Mouse (Mus musculus): ENCODE results near the gene Cdhr3. TPM values are rescaled to one million over a fixed set of nuclear protein-coding genes. Genes with fewer than 3 reads are reported as not detected.

Cdhr3 gene
- total and polyA plus RNA-seq, 3 experiments = 0.09 to 1.3 TPM; not detected in 1

GRCm38 (mm10) chr12:33071901-33072672, 20.6 kb downstream of the Cdhr3 start:
- dilution Hi-C loops (cut with MboI; ENCODE audit: extremely low pct_ligation_motif_present, extremely low pct_unique_long_range_greater_than_20kb, low sequenced_read_pairs) = no loop called here
- Histone ChIP-seq H3K79me2 (replicated peaks; ENCODE audit: control insufficient read depth, extremely low read depth, insufficient read depth, poor library complexity, severe bottlenecking) (no peaks in the 10 kb centered on the region), H3K27ac (ENCODE audit: insufficient read depth, low read depth) (no peak overlapping the region), H3K9ac (ENCODE audit: insufficient read depth, low read depth) (no peak overlapping the region), H3K36me3 (replicated peaks in 1 of 2; ENCODE audit: control insufficient read depth in 1 of 2, insufficient read depth in 1 of 2, low read length in 1 of 2) (no peaks in the 10 kb centered on the region), H3K27me3 (replicated peaks) (no peaks in the 10 kb centered on the region), H3K4me2 (ENCODE audit: insufficient read depth, low read depth, poor library complexity, severe bottlenecking) (no peak overlapping the region), H3K4me1 (ENCODE audit: control insufficient read depth in 1 of 2, insufficient read depth in 2 of 2) (no peaks in the 10 kb centered on the region), H3K4me3 (replicated peaks in 1 of 3; ENCODE audit: low read depth in 2 of 3, low read length in 2 of 3, poor library complexity in 1 of 3) (no peak overlapping the region), H3K9me3 (replicated peaks; ENCODE audit: low read length) (peaks cover 2% of the 10 kb centered on the region)
- in situ Hi-C loops (cut with MboI; ENCODE audit: low pct_ligation_motif_present, low pct_unique_long_range_greater_than_20kb, low sequenced_read_pairs) = no loop called here
- TF ChIP-seq SMC3 (IDR thresholded peaks at IDR 0.05; ENCODE audit: low read depth, low read length) (no peak), NELFE (IDR thresholded peaks at IDR 0.05; ENCODE audit: low read depth, low read length) (no peak), UBTF (IDR thresholded peaks at IDR 0.05; ENCODE audit: low read depth, low read length) (no peak), PAX5 (IDR thresholded peaks at IDR 0.05; ENCODE audit: low read length) (no peak), RAD21 (IDR thresholded peaks at IDR 0.05; ENCODE audit: low read depth, low read length) (no peak), CHD1 (IDR thresholded peaks at IDR 0.05; ENCODE audit: low read depth, low read length) (no peak), POLR2A (IDR thresholded peaks at IDR 0.05; ENCODE audit: low read depth, low read length) (no peak), POLR2AphosphoS2 (IDR thresholded peaks at IDR 0.05; ENCODE audit: low read depth, low read length) (no peak), BHLHE40 (IDR thresholded peaks at IDR 0.05; ENCODE audit: low read depth, low read length) (no peak), CTCF (conservative IDR thresholded peaks at IDR 0.05 in 1 of 2, IDR thresholded peaks at IDR 0.05 in 1 of 2; ENCODE audit: low read depth in 2 of 2, low read length in 2 of 2) (no peak), JUND (conservative IDR thresholded peaks at IDR 0.05; ENCODE audit: low read depth, low read length) (no peak), KAT2A (IDR thresholded peaks at IDR 0.05; ENCODE audit: insufficient replicate concordance, low read length) (no peak), TCF12 (IDR thresholded peaks at IDR 0.05; ENCODE audit: low read depth, low read length) (no peak), TBP (conservative IDR thresholded peaks at IDR 0.05; ENCODE audit: low read depth, low read length) (no peak), ZC3H11A (IDR thresholded peaks at IDR 0.05; ENCODE audit: low read depth, low read length) (no peak), MAFK (IDR thresholded peaks at IDR 0.05; ENCODE audit: insufficient replicate concordance, low read length) (no peak), ZKSCAN1 (IDR thresholded peaks at IDR 0.05; ENCODE audit: borderline replicate concordance, low read depth, low read length) (no peak), JUN (IDR thresholded peaks at IDR 0.05; ENCODE audit: insufficient read depth, low read depth, low read length) (no peak)
- DNase-seq (ENCODE audit: extremely low read depth) = no peak

DNA sequence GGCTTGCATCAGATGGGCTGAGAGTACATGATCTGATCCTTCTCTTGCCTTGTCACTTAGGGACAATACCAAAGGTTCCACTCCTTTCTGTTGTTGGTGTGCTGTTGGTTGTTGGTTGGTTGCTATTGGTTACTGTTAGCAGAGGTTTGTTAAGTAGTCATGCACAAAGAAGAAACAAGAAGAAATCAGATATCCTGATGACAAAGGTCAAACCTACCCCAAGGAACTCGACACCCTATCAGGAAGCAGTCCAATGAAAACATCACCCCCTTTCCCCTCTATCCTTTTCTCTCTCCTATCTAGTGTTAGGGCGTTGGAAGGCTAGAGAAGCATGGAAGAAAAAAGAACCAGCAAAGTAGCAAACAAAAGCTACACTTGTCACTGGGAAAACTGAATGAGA, 23.7 kb downstream of the Cdhr3 start:
- no peak for DNase-seq (ENCODE audit: extremely low read depth)
- no peak overlapping the region for H3K4me2 ChIP-seq (ENCODE audit: insufficient read depth, low read depth, poor library complexity, severe bottlenecking)
- H3K27me3 ChIP-seq (replicated peaks) = no peaks in the 10 kb centered on the region
- H3K27ac ChIP-seq (ENCODE audit: insufficient read depth, low read depth) = no peak overlapping the region
- H3K36me3 ChIP-seq (replicated peaks in 1 of 2; ENCODE audit: control insufficient read depth in 1 of 2, insufficient read depth in 1 of 2, low read length in 1 of 2) = no peaks in the 10 kb centered on the region
- peaks cover 6 to 18% of the 10 kb centered on the region in 2 experiments for H3K4me1 ChIP-seq (ENCODE audit: control insufficient read depth in 1 of 2, insufficient read depth in 2 of 2)
- TF ChIP-seq MYC (IDR thresholded peaks at IDR 0.05; ENCODE audit: low read depth, low read length) = no peak
- TF ChIP-seq ETS1 (conservative IDR thresholded peaks at IDR 0.05; ENCODE audit: low read depth, low read length) = no peak
- TF ChIP-seq SMC3 (IDR thresholded peaks at IDR 0.05; ENCODE audit: low read depth, low read length) = no peak
- TF ChIP-seq BHLHE40 (IDR thresholded peaks at IDR 0.05; ENCODE audit: low read depth, low read length) = no peak
- no peak for TF ChIP-seq CHD2 (IDR thresholded peaks at IDR 0.05; ENCODE audit: low read length)
- no peak for TF ChIP-seq NRF1 (IDR thresholded peaks at IDR 0.05; ENCODE audit: low read depth, low read length)
- H3K4me3 ChIP-seq (replicated peaks in 1 of 3; ENCODE audit: low read depth in 2 of 3, low read length in 2 of 3, poor library complexity in 1 of 3) = no peak overlapping the region
- H3K9ac ChIP-seq (ENCODE audit: insufficient read depth, low read depth) = no peak overlapping the region
- H3K79me2 ChIP-seq (replicated peaks; ENCODE audit: control insufficient read depth, extremely low read depth, insufficient read depth, poor library complexity, severe bottlenecking) = no peaks in the 10 kb centered on the region
- in situ Hi-C loops (cut with MboI; ENCODE audit: low pct_ligation_motif_present, low pct_unique_long_range_greater_than_20kb, low sequenced_read_pairs) (no loop called here), dilution Hi-C loops (cut with MboI; ENCODE audit: extremely low pct_ligation_motif_present, extremely low pct_unique_long_range_greater_than_20kb, low sequenced_read_pairs) (no loop called here)
- H3K9me3 ChIP-seq (replicated peaks; ENCODE audit: low read length) = peaks cover 2% of the 10 kb centered on the region

Measured in CH12.LX (cell line).